Mouse (Mus musculus) thymus, adult 18-20 months (tissue): ENCODE measurements at regions not wholly inside any gene's neighbourhood (a gene's known extent, or its start where the extent isn't known, plus 50 kb on each side); places are given as distances from the start of the nearest gene placed in this dataset.
A peak's percentile ranks its signal among the peaks of the same experiment; 100 is the strongest.
"Not testable (repeated sequence)": the region's sequence is repeated elsewhere in the genome, so short reads cannot be mapped to it uniquely, and the experiment has no call there.

Experiments
- DNase-seq, 2 experiments: peaks; one replicate each; pipeline ENCODE4 v3.0.0; 2022; ENCODE audit warnings: mixed read lengths in 2 of 2

DNA sequence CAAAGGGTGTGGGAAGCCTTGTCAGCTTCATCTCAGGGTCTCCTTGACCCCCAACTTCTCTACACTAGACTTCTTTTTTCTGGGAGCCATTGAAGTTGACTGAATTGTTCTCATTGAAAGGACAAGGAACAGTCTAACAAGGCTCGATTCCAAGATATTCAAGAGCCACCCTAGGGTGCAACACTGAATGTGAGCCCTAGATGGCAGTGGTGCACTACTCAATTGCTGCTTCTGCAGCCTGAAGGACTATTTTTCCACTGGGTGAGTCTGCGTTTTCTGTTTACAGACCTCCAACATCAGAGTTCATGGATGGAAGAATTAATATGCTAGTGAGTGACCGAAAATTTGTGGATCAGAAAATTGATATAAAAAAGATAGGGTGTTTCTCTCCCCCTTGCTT, 161.5 kb downstream of the Hpcal1 start:
- DNase-seq: not testable (repeated sequence)

- not testable (repeated sequence) for DNase-seq
Measured at GRCm38 (mm10) chr12:17872491-17872890, 181.8 kb downstream of the Hpcal1 start.

DNA sequence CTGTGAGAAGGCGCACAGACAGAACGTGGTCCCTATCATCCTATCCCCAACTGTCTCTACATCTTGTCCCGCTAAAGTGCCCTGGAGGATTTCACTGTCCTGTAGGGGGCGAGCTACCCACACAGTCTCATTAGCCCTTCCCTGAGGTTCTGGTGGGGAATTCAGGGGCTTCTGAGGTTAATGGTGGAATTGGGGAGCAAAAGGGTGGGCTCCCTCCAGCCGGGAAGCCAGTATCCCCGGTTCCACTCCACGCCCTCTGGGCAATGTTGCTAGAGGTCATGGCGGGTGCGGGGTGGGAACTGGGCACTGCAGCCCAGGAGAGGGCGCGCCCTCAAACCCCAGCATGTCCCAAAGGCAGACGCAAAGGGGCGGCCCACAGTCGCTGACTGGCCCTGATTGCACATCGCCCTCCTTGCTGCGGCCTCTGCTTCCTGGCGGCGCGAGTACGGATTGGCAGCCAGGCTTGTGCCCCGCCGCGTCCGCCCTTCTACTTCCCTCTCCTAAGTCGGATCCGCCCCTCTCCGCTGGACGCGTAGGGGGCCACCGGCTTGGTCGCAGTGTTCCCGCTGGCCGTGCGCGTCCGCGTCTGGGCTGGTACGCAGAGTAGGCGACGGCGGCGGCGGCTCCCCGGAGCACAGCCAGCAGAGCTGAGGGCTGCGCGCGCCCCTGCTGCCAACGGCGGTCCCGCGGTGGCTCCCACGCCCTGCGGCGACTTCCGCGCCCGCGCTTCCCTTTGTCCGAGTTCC, 190.9 kb downstream of the Hpcal1 start:
- peak; percentile 67 to 74 for DNase-seq

DNA sequence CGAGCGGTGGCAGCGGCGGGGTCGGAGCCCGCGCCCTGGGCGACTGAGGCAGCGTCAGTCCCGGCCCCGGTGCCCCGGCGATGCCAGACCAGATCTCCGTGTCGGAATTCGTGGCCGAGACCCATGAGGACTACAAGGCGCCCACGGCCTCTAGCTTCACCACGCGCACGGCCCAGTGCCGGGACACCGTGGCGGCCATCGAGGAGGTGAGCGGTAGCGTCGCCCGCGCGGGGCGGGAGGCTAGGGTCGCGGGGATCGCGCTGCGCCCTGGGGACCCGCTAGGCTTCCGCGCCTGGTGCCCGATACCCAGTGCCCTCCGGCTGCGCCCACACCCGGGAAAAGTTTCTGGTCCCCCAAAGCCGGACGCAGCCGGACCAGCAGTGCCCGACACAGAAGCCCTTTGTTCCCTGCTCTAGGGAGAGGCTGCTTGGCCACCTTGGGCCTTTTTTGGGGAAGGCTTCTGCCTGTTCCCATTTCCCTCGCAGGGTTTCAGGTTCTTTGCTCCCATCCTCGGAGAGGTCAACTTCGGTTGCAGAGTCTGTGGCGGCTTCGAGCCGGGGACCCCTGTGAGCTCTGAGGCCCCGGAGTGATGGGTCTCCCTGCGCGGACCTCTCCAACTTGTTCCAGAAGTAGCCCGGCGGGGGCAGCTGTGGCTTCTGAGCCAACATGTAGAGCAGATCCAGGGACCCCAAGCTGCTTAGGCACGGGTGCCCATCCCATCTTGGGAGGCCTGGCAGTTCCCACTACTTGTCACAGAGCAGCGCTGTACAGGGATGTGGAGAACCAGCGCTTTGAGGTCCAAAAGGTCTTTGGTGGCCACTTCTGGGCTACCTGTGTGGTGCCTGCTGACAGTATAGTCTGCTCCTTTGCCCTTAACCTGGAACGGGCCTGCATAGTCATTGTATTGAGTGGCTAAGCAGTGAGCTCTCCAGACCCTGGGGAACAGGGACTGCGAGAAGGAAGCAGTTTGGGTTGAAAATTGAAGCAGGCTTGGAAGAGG, 191.8 kb downstream of the Hpcal1 start:
- peak; percentile 4 to 5 for DNase-seq

- not testable (repeated sequence) for DNase-seq
Measured at GRCm38 (mm10) chr12:17891663-17892310, 201.1 kb downstream of the Hpcal1 start.

GRCm38 (mm10) chr12:17913058-17913457, 222.4 kb downstream of the Hpcal1 start:
- DNase-seq: not testable (repeated sequence)
